Mouse (Mus musculus): Measurements from ENCODE around the gene Slc15a2.

Slc15a2 gene

GRCm38 (mm10) chr16:36751979-36752378, 32.8 kb downstream of the Slc15a2 start:
- no peak for DNase-seq

GRCm38 (mm10) chr16:36747767-36748166, 37.0 kb downstream of the Slc15a2 start:
- no peak for DNase-seq

- no peak for DNase-seq
Observed at GRCm38 (mm10) chr16:36747068-36747467, 37.7 kb downstream of the Slc15a2 start.

GRCm38 (mm10) chr16:36743580-36743979, 41.2 kb downstream of the Slc15a2 start:
- DNase-seq: no peak

- DNase-seq: no peak
Observed at GRCm38 (mm10) chr16:36739404-36739930, 45.3 kb downstream of the Slc15a2 start.

- peak; percentile 39 to 70 for DNase-seq
Observed at GRCm38 (mm10) chr16:36735421-36735820, 49.3 kb downstream of the Slc15a2 start.

GRCm38 (mm10) chr16:36733827-36734226, 50.9 kb downstream of the Slc15a2 start:
- no peak for DNase-seq

- DNase-seq: no peak
Observed at GRCm38 (mm10) chr16:36732572-36732971, 52.2 kb downstream of the Slc15a2 start.

GRCm38 (mm10) chr16:36728959-36729358, 55.8 kb downstream of the Slc15a2 start:
- no peak for DNase-seq

- DNase-seq: no peak
Observed at GRCm38 (mm10) chr16:36723880-36724443, 60.8 kb downstream of the Slc15a2 start.

GRCm38 (mm10) chr16:36722739-36723138, 62.0 kb downstream of the Slc15a2 start:
- DNase-seq: no peak

- no peak for DNase-seq
Observed at GRCm38 (mm10) chr16:36720194-36721055, 64.3 kb downstream of the Slc15a2 start.

- DNase-seq: no peak
Observed at GRCm38 (mm10) chr16:36718637-36719036, 66.1 kb downstream of the Slc15a2 start.

GRCm38 (mm10) chr16:36717481-36717880, 67.3 kb downstream of the Slc15a2 start:
- DNase-seq: no peak

- no peak for DNase-seq
Observed at GRCm38 (mm10) chr16:36711760-36712159, 73.0 kb downstream of the Slc15a2 start.

- no peak for DNase-seq
Observed at GRCm38 (mm10) chr16:36710794-36711193, 74.0 kb downstream of the Slc15a2 start.

- DNase-seq: no peak
Observed at GRCm38 (mm10) chr16:36709405-36709804, 75.4 kb downstream of the Slc15a2 start.

- DNase-seq: no peak
Observed at GRCm38 (mm10) chr16:36708751-36709150, 76.0 kb downstream of the Slc15a2 start.

- DNase-seq: peak; percentile 52 to 67
Observed at GRCm38 (mm10) chr16:36707702-36708423, 76.9 kb downstream of the Slc15a2 start.

GRCm38 (mm10) chr16:36700484-36700883, 84.3 kb downstream of the Slc15a2 start:
- no peak for DNase-seq
